10 mouse cellular contexts compared by ENCODE assay signal in genomic region chr9:35038922-35039586, GRCm38 (mm10).
DNase-seq lines count a peak whose midpoint lies in the region; ATAC-seq and TF ChIP-seq lines count a peak whose summit lies in the region.
"Had no signal": no experiment of that assay in that cellular context is flagged by ENCODE, and none has a peak within 500 bp of the region (broad histone marks: within the 10 kb centered on the region; RNA-seq: fewer than 3 reads in every experiment).

No protein-coding gene starts in this region.

- peaks cover 3% of the 10 kb centered on the region; the same call in 1 of the 2 replicates for H3K9me3 ChIP-seq in hindbrain, postnatal 0 days (ENCODE audit: low read length)
- no peaks in the 10 kb centered on the region for H3K9me3 ChIP-seq in hindbrain, embryonic 10.5 days
- 0 out of 2 replicates have a peak, but pooled peaks cover 5% of the 10 kb centered on the region for H3K9me3 ChIP-seq in intestine, embryonic 16.5 days (ENCODE audit: control insufficient read depth, low read length)
- no peaks in the 10 kb centered on the region for H3K9me3 ChIP-seq in lung, postnatal 0 days (ENCODE audit: low read length)
- H3K9me3 ChIP-seq: G1E had no signal

- no peak overlapping the region for H3K4me2 ChIP-seq in hindbrain, postnatal 0 days (ENCODE audit: low read depth, low read length)
- H3K4me2 ChIP-seq in intestine, embryonic 16.5 days (ENCODE audit: low read depth, low read length): no peak overlapping the region
- H3K4me2 ChIP-seq in lung, postnatal 0 days (replicated peaks; ENCODE audit: low read depth, low read length): no peak overlapping the region

- 0 out of 2 replicates have a peak, but pooled peaks have one; percentile 15 for ATAC-seq in hindbrain, postnatal 0 days
- ATAC-seq in common myeloid progenitor, adult 5-6 weeks (replicated peaks; ENCODE audit: low read depth, poor library complexity, severe bottlenecking): peak; percentile 37
- ATAC-seq in intestine, embryonic 16.5 days: no peak
- ATAC-seq in lung, postnatal 0 days: peak; percentile 66
- no peak for ATAC-seq in granulocyte monocyte progenitor cell, adult 5-6 weeks (replicated peaks; ENCODE audit: poor library complexity, severe bottlenecking)

- H3K4me3 ChIP-seq in hindbrain, postnatal 0 days (ENCODE audit: low read length): no peak overlapping the region
- H3K4me3 ChIP-seq in hindbrain, embryonic 10.5 days: no peak overlapping the region
- H3K4me3 ChIP-seq in intestine, embryonic 16.5 days (ENCODE audit: low read length): no peak overlapping the region
- H3K4me3 ChIP-seq in lung, postnatal 0 days (ENCODE audit: low read depth, low read length): no peak overlapping the region
- H3K4me3 ChIP-seq: myocyte had no signal

- H3K27me3 ChIP-seq in hindbrain, postnatal 0 days (ENCODE audit: insufficient read depth, low read length): no peaks in the 10 kb centered on the region
- no peaks in the 10 kb centered on the region for H3K27me3 ChIP-seq in hindbrain, embryonic 10.5 days (ENCODE audit: insufficient read depth, poor library complexity, severe bottlenecking)
- no peaks in the 10 kb centered on the region for H3K27me3 ChIP-seq in intestine, embryonic 16.5 days (replicated peaks; ENCODE audit: control insufficient read depth, insufficient read depth, low read length)
- H3K27me3 ChIP-seq in lung, postnatal 0 days (replicated peaks; ENCODE audit: insufficient read depth, low read length): no peaks in the 10 kb centered on the region

- TF ChIP-seq EP300 in lung, postnatal 0 days (IDR thresholded peaks at IDR 0.05): peak; percentile 85

- no peaks in the 10 kb centered on the region for H3K36me3 ChIP-seq in hindbrain, postnatal 0 days (ENCODE audit: insufficient read depth, low read length)
- H3K36me3 ChIP-seq in hindbrain, embryonic 10.5 days: no peaks in the 10 kb centered on the region
- H3K36me3 ChIP-seq in intestine, embryonic 16.5 days (ENCODE audit: control insufficient read depth, insufficient read depth, low read length): no peaks in the 10 kb centered on the region
- no peaks in the 10 kb centered on the region for H3K36me3 ChIP-seq in lung, postnatal 0 days (ENCODE audit: insufficient read depth, low read length)

- WGBS in hindbrain, postnatal 0 days: 44% methylated on average over 7 of the region's 7 CpGs
- 80% methylated on average over 7 of the region's 7 CpGs for WGBS in hindbrain, embryonic 10.5 days
- 64% methylated on average over 7 of the region's 7 CpGs for WGBS in intestine, embryonic 16.5 days
- 17% methylated on average over 7 of the region's 7 CpGs for WGBS in lung, postnatal 0 days

- peak overlapping the region; percentile 15; the same call in 1 of the 2 replicates for H3K27ac ChIP-seq in hindbrain, postnatal 0 days
- H3K27ac ChIP-seq in hindbrain, embryonic 10.5 days: no peak overlapping the region
- H3K27ac ChIP-seq in intestine, embryonic 16.5 days (ENCODE audit: low read length): peak overlapping the region; percentile 42
- H3K27ac ChIP-seq in lung, postnatal 0 days (ENCODE audit: low read length): peak overlapping the region; percentile 79

- no peak for TF ChIP-seq CTCF in hindbrain, postnatal 0 days (IDR thresholded peaks at IDR 0.05; ENCODE audit: low read depth)
- no peak for TF ChIP-seq CTCF in lung, postnatal 0 days (IDR thresholded peaks at IDR 0.05)

- peak; percentile 45 for DNase-seq in hindbrain, postnatal 0 days (ENCODE audit: low spot score)
- no peak for DNase-seq in hindbrain, embryonic 10.5 days (ENCODE audit: low spot score)
- peak; percentile 73 for DNase-seq in lung, postnatal 0 days (ENCODE audit: low spot score)
- DNase-seq in embryo, embryonic 10 days (ENCODE audit: low spot score): no peak
- no peak for DNase-seq in embryo, embryonic 9.5 days (ENCODE audit: extremely low spot score)

- H3K9ac ChIP-seq in hindbrain, postnatal 0 days (replicated peaks; ENCODE audit: low read length): no peak overlapping the region
- no peak overlapping the region for H3K9ac ChIP-seq in intestine, embryonic 16.5 days (ENCODE audit: low read depth, low read length)
- H3K9ac ChIP-seq in lung, postnatal 0 days (replicated peaks; ENCODE audit: low read depth): no peak overlapping the region

- no peaks in the 10 kb centered on the region; the same call in 1 of the 2 replicates for H3K4me1 ChIP-seq in hindbrain, postnatal 0 days (ENCODE audit: insufficient read depth, low read length)
- H3K4me1 ChIP-seq in hindbrain, embryonic 10.5 days (replicated peaks): peaks cover 12% of the 10 kb centered on the region
- H3K4me1 ChIP-seq in intestine, embryonic 16.5 days (ENCODE audit: control insufficient read depth, insufficient read depth, low read length): peaks cover 12% of the 10 kb centered on the region; the same call in 1 of the 2 replicates
- H3K4me1 ChIP-seq in lung, postnatal 0 days (ENCODE audit: insufficient read depth, low read depth, low read length): peaks cover 6% of the 10 kb centered on the region; the same call in 1 of the 2 replicates

Comparison
In these comparisons a context has a peak if more than half of its experiments do, and no peak if none do; other contexts are left out.
1. DNase-seq: peak in hindbrain, postnatal 0 days (single experiment) and lung, postnatal 0 days (single experiment); none in hindbrain, embryonic 10.5 days (single experiment), embryo, embryonic 10 days (single experiment) and embryo, embryonic 9.5 days (single experiment).
2. ATAC-seq: peak in hindbrain, postnatal 0 days (single experiment), common myeloid progenitor, adult 5-6 weeks (single experiment) and lung, postnatal 0 days (single experiment); none in intestine, embryonic 16.5 days (single experiment) and granulocyte monocyte progenitor cell, adult 5-6 weeks (single experiment).